Mouse (Mus musculus) liver, adult 2 months (tissue): ENCODE data around the gene Cish.

Experiments
- CTCF ChIP-seq: fragments of 200-500 bp; IDR thresholded peaks from 2 replicates; pipeline ENCODE4 v1.5.1; 2011; ENCODE audit warnings: low read depth, low read length, control low read depth
- POLR2A ChIP-seq: fragments of 200-500 bp; IDR thresholded peaks from 2 replicates; pipeline ENCODE4 v1.6.1; 2011; ENCODE audit warnings: low read length, control low read depth; ENCODE audit not compliant: insufficient read depth; ENCODE audit errors: extremely low read depth

- TF ChIP-seq CTCF (no peak), POLR2A (no peak)
Observed at GRCm38 (mm10) chr9:107273184-107273583, 22.6 kb upstream of the Cish start.
